Mouse (Mus musculus) neural tube, embryonic 13.5 days (tissue): Measurements from ENCODE around the gene Nploc4. TPM values are rescaled to one million over a fixed set of nuclear protein-coding genes. Genes with fewer than 3 reads are reported as not detected.

Source experiments
- ATAC-seq: fragments of 200-750 bp; cut with Nextera tagmentation; 2 replicates; pipeline ENCODE4 v1.8.0; 2017; ENCODE audit warnings: low read depth, mild to moderate bottlenecking, moderate TSS enrichment, moderate library complexity
- H3K27ac ChIP-seq: fragments of 300-500 bp; sonication (generic); replicated peaks from 2 replicates; pipeline ENCODE4 v1.5.1; 2015; ENCODE audit warnings: moderate library complexity, mild to moderate bottlenecking, inconsistent platforms
- H3K27me3 ChIP-seq: fragments of 300-500 bp; sonication (generic); 2 replicates; pipeline ENCODE4 v1.6.1; 2015; ENCODE audit warnings: mild to moderate bottlenecking, inconsistent platforms
- H3K36me3 ChIP-seq: fragments of 300-500 bp; sonication (generic); 2 replicates; pipeline ENCODE4 v1.6.1; 2015; ENCODE audit warnings: mild to moderate bottlenecking, inconsistent platforms
- H3K4me1 ChIP-seq: fragments of 300-500 bp; sonication (generic); replicated peaks from 2 replicates; pipeline ENCODE4 v1.6.1; 2015; ENCODE audit warnings: inconsistent platforms
- H3K4me2 ChIP-seq: fragments of 300-500 bp; sonication (generic); 2 replicates; pipeline ENCODE4 v1.6.1; 2015; ENCODE audit warnings: inconsistent platforms, mild to moderate bottlenecking, moderate library complexity
- H3K4me3 ChIP-seq: fragments of 300-500 bp; sonication (generic); 2 replicates; pipeline ENCODE4 v1.5.1; 2015; ENCODE audit warnings: mild to moderate bottlenecking, inconsistent platforms
- H3K9ac ChIP-seq: fragments of 300-500 bp; sonication (generic); 2 replicates; pipeline ENCODE4 v1.6.1; 2015; ENCODE audit warnings: moderate library complexity, mild to moderate bottlenecking, inconsistent platforms
- H3K9me3 ChIP-seq: fragments of 300-500 bp; sonication (generic); 2 replicates; pipeline ENCODE4 v1.6.1; 2016; ENCODE audit warnings: inconsistent platforms
- WGBS: fragments of 180-500 bp; shearing (Covaris S2); methylation state at CpG from one replicate; pipeline ENCODE4 v1.1.7; 2015; 5-methylcytosine and 5-hydroxymethylcytosine counted together
- polyA plus RNA-seq: library from polyadenylated mRNA; unstranded; fragments of >200 nt; fragmentation: Nextera tagmentation; extraction: Ambion mirVana; gene quantifications from 2 replicates; pipeline ENCODE4 v1.2.1, GENCODE M21; 2015

The Nploc4 gene
- polyA plus RNA-seq, 1 experiment from 2014 or later: 33.8 TPM

- H3K36me3 ChIP-seq: peaks cover 83% of the 10 kb centered on the region
- H3K9ac ChIP-seq: peak overlapping the region; percentile 22; the same call in 1 of the 2 replicates
- ATAC-seq: no peak
Observed at GRCm38 (mm10) chr11:120373820-120374586, 63.5 kb downstream of the Nploc4 start.

GRCm38 (mm10) chr11:120373025-120373424, 64.5 kb downstream of the Nploc4 start:
- H3K4me1 ChIP-seq: peaks cover 31% of the 10 kb centered on the region
- peaks cover 92% of the 10 kb centered on the region for H3K36me3 ChIP-seq
- no peak overlapping the region for H3K27ac ChIP-seq
- no peaks in the 10 kb centered on the region for H3K27me3 ChIP-seq
- H3K4me3 ChIP-seq: no peak overlapping the region
- no peak overlapping the region for H3K4me2 ChIP-seq
- H3K9me3 ChIP-seq: no peaks in the 10 kb centered on the region
- 63% methylated on average over 13 of the region's 13 CpGs for WGBS
- H3K9ac ChIP-seq: no peak overlapping the region
- no peak for ATAC-seq

More at GRCm38 (mm10) chr11:120373820-120374586, 63.5 kb downstream of the Nploc4 start:
- Histone ChIP-seq H3K27ac (no peak overlapping the region), H3K9me3 (no peaks in the 10 kb centered on the region), H3K4me1 (peaks cover 36% of the 10 kb centered on the region), H3K4me2 (no peak overlapping the region), H3K4me3 (no peak overlapping the region), H3K27me3 (no peaks in the 10 kb centered on the region)
- WGBS: 90% methylated on average over 23 of the region's 23 CpGs

GRCm38 (mm10) chr11:120369656-120370055, 67.9 kb downstream of the Nploc4 start:
- 0 out of 2 replicates have a peak overlapping the region, but pooled peaks have one; percentile 39 for H3K27ac ChIP-seq
- H3K36me3 ChIP-seq: peaks cover 72% of the 10 kb centered on the region
- H3K9ac ChIP-seq: peak overlapping the region; percentile 44
- no peaks in the 10 kb centered on the region for H3K27me3 ChIP-seq
- peak; percentile 76 for ATAC-seq
- H3K4me3 ChIP-seq: no peak overlapping the region
- H3K9me3 ChIP-seq: no peaks in the 10 kb centered on the region
- WGBS: 31% methylated on average over 8 of the region's 8 CpGs
- H3K4me1 ChIP-seq: peaks cover 20% of the 10 kb centered on the region
- no peak overlapping the region for H3K4me2 ChIP-seq

- Histone ChIP-seq H3K27ac (no peak overlapping the region), H3K4me2 (no peak overlapping the region), H3K27me3 (no peaks in the 10 kb centered on the region), H3K9ac (no peak overlapping the region), H3K9me3 (no peaks in the 10 kb centered on the region), H3K4me3 (no peak overlapping the region), H3K36me3 (peaks cover 41% of the 10 kb centered on the region), H3K4me1 (peaks cover 20% of the 10 kb centered on the region)
- ATAC-seq: no peak
- WGBS: 36% methylated on average over 7 of the region's 7 CpGs
Observed at GRCm38 (mm10) chr11:120366443-120367027, 71.0 kb downstream of the Nploc4 start.

- no peak for ATAC-seq
- Histone ChIP-seq H3K36me3 (0 out of 2 replicates have a peak, but pooled peaks cover 6% of the 10 kb centered on the region), H3K27ac (no peak overlapping the region), H3K9ac (no peak overlapping the region), H3K4me1 (peaks cover 38% of the 10 kb centered on the region), H3K27me3 (no peaks in the 10 kb centered on the region), H3K9me3 (no peaks in the 10 kb centered on the region), H3K4me2 (no peak overlapping the region), H3K4me3 (no peak overlapping the region)
- 87% methylated on average over 6 of the region's 6 CpGs for WGBS
Observed at GRCm38 (mm10) chr11:120362891-120363290, 74.6 kb downstream of the Nploc4 start.

- H3K4me1 ChIP-seq: peaks cover 47% of the 10 kb centered on the region
Observed at GRCm38 (mm10) chr11:120361295-120361694, 76.2 kb downstream of the Nploc4 start, which contains the start of gene Fscn2. Fscn2 (plus strand) TSS chr11:120361534.

GRCm38 (mm10) chr11:120360755-120361154, 76.8 kb downstream of the Nploc4 start:
- WGBS: 80% methylated on average over 5 of the region's 5 CpGs
- Histone ChIP-seq H3K9me3 (no peaks in the 10 kb centered on the region), H3K27me3 (no peaks in the 10 kb centered on the region), H3K4me1 (peaks cover 41% of the 10 kb centered on the region), H3K9ac (no peak overlapping the region), H3K27ac (no peak overlapping the region), H3K4me2 (no peak overlapping the region), H3K4me3 (no peak overlapping the region), H3K36me3 (no peaks in the 10 kb centered on the region)
- ATAC-seq: no peak

More at GRCm38 (mm10) chr11:120361295-120361694, 76.2 kb downstream of the Nploc4 start, which contains the start of gene Fscn2:
- no peak within 1 kb of the TSS for H3K27ac ChIP-seq
- no peak for ATAC-seq
- no peak within 1 kb of the TSS for H3K9ac ChIP-seq
- no peaks in the 10 kb centered on the region for H3K27me3 ChIP-seq
- no peaks in the 10 kb centered on the region for H3K9me3 ChIP-seq
- no peak within 1 kb of the TSS for H3K4me2 ChIP-seq
- 82% methylated on average over 10 of the region's 10 CpGs for WGBS
- no peaks in the 10 kb centered on the region for H3K36me3 ChIP-seq
- no peak within 1 kb of the TSS for H3K4me3 ChIP-seq

GRCm38 (mm10) chr11:120360062-120360461, 77.4 kb downstream of the Nploc4 start:
- no peaks in the 10 kb centered on the region for H3K9me3 ChIP-seq
- no peak overlapping the region for H3K4me3 ChIP-seq
- H3K4me2 ChIP-seq: no peak overlapping the region
- ATAC-seq: no peak
- H3K36me3 ChIP-seq: no peaks in the 10 kb centered on the region
- peaks cover 41% of the 10 kb centered on the region for H3K4me1 ChIP-seq
- H3K9ac ChIP-seq: no peak overlapping the region
- 57% methylated on average over 8 of the region's 8 CpGs for WGBS
- no peak overlapping the region for H3K27ac ChIP-seq
- H3K27me3 ChIP-seq: no peaks in the 10 kb centered on the region

GRCm38 (mm10) chr11:120359391-120359790, 78.1 kb downstream of the Nploc4 start:
- Histone ChIP-seq H3K36me3 (no peaks in the 10 kb centered on the region), H3K4me3 (no peak overlapping the region), H3K27ac (peak overlapping the region; percentile 92; the same call in 1 of the 2 replicates), H3K9ac (no peak overlapping the region), H3K27me3 (no peaks in the 10 kb centered on the region), H3K9me3 (no peaks in the 10 kb centered on the region), H3K4me1 (peaks cover 41% of the 10 kb centered on the region), H3K4me2 (no peak overlapping the region)
- 75% methylated on average over 6 of the region's 6 CpGs for WGBS
- no peak for ATAC-seq

- H3K36me3 ChIP-seq: no peaks in the 10 kb centered on the region
- no peak overlapping the region for H3K4me3 ChIP-seq
- H3K9ac ChIP-seq: peak overlapping the region; percentile 55
- H3K27ac ChIP-seq: peak overlapping the region; percentile 92
- ATAC-seq: peak; percentile 78
- no peaks in the 10 kb centered on the region; the same call in 1 of the 2 replicates for H3K27me3 ChIP-seq
- H3K4me2 ChIP-seq: peak overlapping the region; percentile 33
- H3K9me3 ChIP-seq: no peaks in the 10 kb centered on the region
- 12% methylated on average over 10 of the region's 10 CpGs for WGBS
- peaks cover 52% of the 10 kb centered on the region for H3K4me1 ChIP-seq
Observed at GRCm38 (mm10) chr11:120357791-120358401, 79.6 kb downstream of the Nploc4 start.

GRCm38 (mm10) chr11:120356900-120357299, 80.6 kb downstream of the Nploc4 start:
- 91% methylated on average over 4 of the region's 4 CpGs for WGBS
- Histone ChIP-seq H3K4me1 (peaks cover 62% of the 10 kb centered on the region), H3K9me3 (no peaks in the 10 kb centered on the region), H3K4me2 (no peak overlapping the region), H3K27me3 (no peaks in the 10 kb centered on the region; the same call in 1 of the 2 replicates), H3K4me3 (no peak overlapping the region), H3K27ac (0 out of 2 replicates have a peak overlapping the region, but pooled peaks have one; percentile 92), H3K9ac (no peak overlapping the region), H3K36me3 (no peaks in the 10 kb centered on the region)
- ATAC-seq: no peak

- 84% methylated on average over 15 of the region's 15 CpGs for WGBS
- Histone ChIP-seq H3K9ac (no peak overlapping the region), H3K36me3 (no peaks in the 10 kb centered on the region), H3K4me2 (no peak overlapping the region), H3K9me3 (no peaks in the 10 kb centered on the region), H3K4me1 (peaks cover 67% of the 10 kb centered on the region), H3K27ac (no peak overlapping the region), H3K4me3 (no peak overlapping the region), H3K27me3 (no peaks in the 10 kb centered on the region; the same call in 1 of the 2 replicates)
- ATAC-seq: no peak
Observed at GRCm38 (mm10) chr11:120356319-120356840, 81.1 kb downstream of the Nploc4 start.
